ENCODE assay signal across 21 mouse cellular contexts in genomic region chr9:64482126-64482525, GRCm38 (mm10).
"Had no signal": no experiment of that assay in that cellular context is flagged by ENCODE, and none has a peak within 500 bp of the region (broad histone marks: within the 10 kb centered on the region; RNA-seq: fewer than 3 reads in every experiment).

No protein-coding gene starts in this region.

- DNase-seq: kidney, postnatal 14 days; kidney, postnatal 4 days; liver; lung, adult 18-20 months; lung, postnatal 10 days; lung, postnatal 36 days; midbrain, embryonic 14.5 days; right cerebral cortex, postnatal 4 days; thymus, adult 2 months; thymus, postnatal 14 days; thymus, postnatal 4 days had no signal

- H3K4me1 ChIP-seq: limb, embryonic 13.5 days; lung, embryonic 15.5 days; neural tube, embryonic 12.5 days; neural tube, embryonic 15.5 days had no signal

- H3K9me3 ChIP-seq: limb, embryonic 10.5 days; limb, embryonic 13.5 days; liver, embryonic 12.5 days; liver, embryonic 15.5 days; lung, embryonic 15.5 days; midbrain, embryonic 10.5 days; neural tube, embryonic 12.5 days; neural tube, embryonic 15.5 days had no signal

- H3K36me3 ChIP-seq: limb, embryonic 10.5 days; limb, embryonic 13.5 days; liver, embryonic 12.5 days; liver, embryonic 15.5 days; lung, embryonic 15.5 days; midbrain, embryonic 10.5 days; neural tube, embryonic 12.5 days; neural tube, embryonic 15.5 days had no signal

- H3K9ac ChIP-seq: limb, embryonic 13.5 days; liver, embryonic 12.5 days; liver, embryonic 15.5 days; lung, embryonic 15.5 days; neural tube, embryonic 12.5 days; neural tube, embryonic 15.5 days had no signal

- H3K4me2 ChIP-seq: limb, embryonic 13.5 days; liver, embryonic 12.5 days; liver, embryonic 15.5 days; lung, embryonic 15.5 days; neural tube, embryonic 12.5 days; neural tube, embryonic 15.5 days had no signal

- ATAC-seq: liver, embryonic 12.5 days had no signal

- H3K27ac ChIP-seq: limb, embryonic 10.5 days; limb, embryonic 13.5 days; liver, embryonic 12.5 days; liver, embryonic 15.5 days; lung, embryonic 15.5 days; midbrain, embryonic 10.5 days; neural tube, embryonic 12.5 days; neural tube, embryonic 15.5 days; stomach, postnatal 0 days had no signal

- H3K4me3 ChIP-seq: limb, embryonic 10.5 days; limb, embryonic 13.5 days; liver, embryonic 12.5 days; liver, embryonic 15.5 days; lung, embryonic 15.5 days; megakaryocyte, embryonic 14.5 days; midbrain, embryonic 10.5 days; neural tube, embryonic 12.5 days; neural tube, embryonic 15.5 days had no signal

- H3K27me3 ChIP-seq: limb, embryonic 13.5 days; lung, embryonic 15.5 days; neural tube, embryonic 12.5 days; neural tube, embryonic 15.5 days had no signal
